Mouse (Mus musculus) adrenal gland, postnatal 25 days (tissue): ENCODE data around the gene Rfc3. TPM values are rescaled to one million over a fixed set of nuclear protein-coding genes. Genes with fewer than 3 reads are reported as not detected.
"Not testable (repeated sequence)": the region's sequence is repeated elsewhere in the genome, so short reads cannot be mapped to it uniquely, and the experiment has no call there.

Experiments used
- DNase-seq: peaks from one replicate; pipeline ENCODE4 v3.0.0; 2021; ENCODE audit warnings: mixed read lengths
- long read RNA-seq: library from polyadenylated mRNA; stranded (forward); transcript quantifications from one replicate; pipeline ENCODE4 v2.0.0, GENCODE M21; 2021
- total RNA-seq: library from RNA; stranded (reverse); gene quantifications from 2 replicates; pipeline ENCODE4 v1.2.3, GENCODE M21; 2021

The Rfc3 gene
- total RNA-seq, result 29.8 and 30.5 TPM in 2 replicates
- long read RNA-seq, transcript Rfc3-201 (9 exons, 1,317 nt), result major isoform, 8 of 14 reads
- long read RNA-seq, partial matches to known transcripts, result 2 of 14 reads
- long read RNA-seq, other reads (novel, unspliced or antisense), result 4 of 14 reads

DNA sequence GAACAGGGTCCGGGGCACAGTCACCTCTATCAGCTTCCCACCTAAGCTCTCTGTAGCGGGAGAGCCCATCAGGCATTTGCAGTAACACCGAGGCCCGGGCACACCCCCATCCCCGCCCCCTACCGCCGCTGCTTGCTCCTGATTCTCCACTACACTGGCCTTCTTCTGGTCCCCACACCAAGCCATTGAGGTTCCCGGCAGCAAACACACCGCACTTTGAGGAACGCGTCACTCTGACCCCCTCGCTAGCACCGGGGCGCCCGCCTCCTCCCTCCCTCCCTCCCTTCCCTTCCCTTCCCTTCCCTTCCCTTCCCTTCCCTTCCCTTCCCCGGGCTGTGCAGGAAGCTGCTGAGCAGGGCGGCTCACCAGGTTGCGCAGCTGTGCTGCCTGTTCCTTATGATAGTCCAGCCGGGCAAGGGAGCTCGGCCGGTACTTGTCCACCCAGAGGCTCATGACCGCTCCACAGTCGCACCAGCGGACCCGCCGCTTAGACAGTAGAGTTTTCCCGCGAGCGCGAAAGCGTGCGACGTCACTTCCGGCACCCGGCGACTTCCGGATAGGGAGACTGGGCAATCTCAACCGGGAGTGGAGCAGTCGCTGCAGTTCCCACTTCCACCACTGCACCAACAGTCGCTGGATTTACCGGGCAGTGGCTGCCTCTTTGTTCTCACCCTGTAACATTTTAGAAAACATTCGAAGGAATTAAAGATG lies at the start of gene Rfc3:
Gene Rfc3, minus strand, starts transcription at position 543 of the 711 bp plus-strand sequence.
- DNase-seq, result peak; percentile 96

DNA sequence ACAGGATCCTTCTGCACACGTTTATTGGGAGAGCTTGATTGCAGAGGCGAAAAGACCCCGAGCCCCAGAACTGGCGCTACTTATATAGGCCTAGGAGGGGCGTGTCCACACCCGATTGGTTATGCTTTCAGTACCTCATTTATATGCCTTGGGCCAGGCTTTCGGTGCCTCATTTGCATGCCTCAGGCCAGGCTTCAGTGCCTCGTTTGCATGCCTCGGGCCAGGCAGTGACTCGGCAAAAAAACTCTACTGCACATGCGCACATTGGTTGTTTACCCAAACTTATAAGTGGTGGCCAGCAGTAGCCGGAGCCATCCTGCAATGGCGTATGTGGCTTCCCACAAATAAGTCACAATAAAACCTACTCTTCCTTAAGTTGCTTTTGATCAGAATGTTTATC lies 42.6 kb upstream of the Rfc3 start:
- DNase-seq, result not testable (repeated sequence)

DNA sequence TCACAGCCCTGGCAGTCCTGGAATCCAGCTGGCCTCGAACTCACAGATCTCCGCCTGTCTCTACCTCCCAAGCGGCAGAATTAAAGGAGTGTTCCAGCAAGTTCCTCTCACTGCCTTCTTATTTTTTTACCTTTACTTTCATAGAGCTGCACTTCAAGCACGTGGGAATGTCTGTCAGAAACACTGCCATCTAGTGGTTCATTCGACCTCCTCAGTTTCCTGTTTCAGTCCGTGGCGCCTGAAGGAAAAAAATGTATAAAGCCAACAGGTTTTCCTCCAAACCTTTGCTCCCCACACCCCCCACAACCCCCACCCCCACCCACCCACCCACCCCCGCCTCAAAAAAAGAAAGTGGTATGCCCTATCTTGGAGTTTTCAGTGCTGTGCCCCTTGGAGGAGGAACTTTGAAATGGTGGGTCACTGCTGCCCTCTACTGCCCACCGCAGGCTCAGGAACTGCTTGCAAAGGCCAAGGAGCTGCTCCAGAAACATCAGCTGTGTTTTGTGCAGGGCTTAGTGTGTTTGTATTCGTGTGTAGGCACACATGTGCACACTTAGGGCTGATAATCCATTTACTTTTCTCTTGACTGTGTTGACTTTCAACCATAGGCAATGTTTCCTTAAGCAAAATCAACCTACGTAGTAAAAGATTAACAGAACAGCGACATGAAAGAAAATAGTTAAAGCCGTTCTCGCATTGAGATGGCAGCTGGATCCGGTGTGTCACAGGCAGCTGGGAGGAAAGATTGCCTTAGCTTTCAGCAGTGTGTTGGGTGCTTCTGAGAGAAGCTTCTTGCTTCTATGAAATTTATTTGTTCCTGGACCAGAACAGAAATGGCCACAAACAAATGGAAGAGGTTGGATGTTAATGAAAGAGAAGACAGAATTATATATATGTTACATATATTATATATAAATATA lies 35.8 kb upstream of the Rfc3 start:
- DNase-seq, result peak; percentile 75

DNA sequence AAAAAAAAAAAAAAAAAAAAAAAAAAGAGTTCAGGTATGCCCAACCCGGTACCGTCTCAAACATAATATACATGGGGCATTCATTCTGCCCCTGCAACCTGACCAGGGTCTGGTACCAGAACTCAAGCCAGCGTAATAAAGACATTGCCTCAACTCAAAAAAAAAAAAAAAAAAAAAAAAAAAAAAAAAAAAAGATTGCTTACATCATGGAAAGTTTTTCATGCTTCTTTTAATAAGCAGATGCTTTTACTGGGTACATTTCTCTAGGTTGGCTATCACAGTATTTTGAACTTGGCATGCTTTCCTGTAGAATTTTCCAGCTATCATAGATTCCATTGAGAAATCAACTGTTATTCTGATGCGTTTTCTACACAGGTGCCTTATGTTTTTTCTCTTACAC lies 11.2 kb upstream of the Rfc3 start:
- DNase-seq, result no peak

DNA sequence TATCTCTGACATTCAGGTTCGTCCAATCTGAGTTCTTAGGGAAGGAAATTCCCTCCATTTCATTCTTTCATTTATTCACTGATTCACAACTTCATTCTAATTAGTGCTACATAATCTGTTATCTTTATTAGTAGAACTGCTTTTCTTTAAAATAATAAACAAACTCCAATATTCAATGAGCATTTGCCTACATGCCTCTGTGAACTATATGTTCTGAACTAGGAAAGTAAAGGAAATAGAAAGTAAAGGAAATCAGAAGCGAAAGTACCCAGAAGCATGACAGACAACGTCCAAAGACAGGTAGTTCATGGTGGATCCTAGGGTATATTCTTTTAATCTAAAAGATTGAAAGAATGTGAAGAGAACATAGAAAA lies 356 bp upstream of the Rfc3 start:
- DNase-seq, result no peak

DNA sequence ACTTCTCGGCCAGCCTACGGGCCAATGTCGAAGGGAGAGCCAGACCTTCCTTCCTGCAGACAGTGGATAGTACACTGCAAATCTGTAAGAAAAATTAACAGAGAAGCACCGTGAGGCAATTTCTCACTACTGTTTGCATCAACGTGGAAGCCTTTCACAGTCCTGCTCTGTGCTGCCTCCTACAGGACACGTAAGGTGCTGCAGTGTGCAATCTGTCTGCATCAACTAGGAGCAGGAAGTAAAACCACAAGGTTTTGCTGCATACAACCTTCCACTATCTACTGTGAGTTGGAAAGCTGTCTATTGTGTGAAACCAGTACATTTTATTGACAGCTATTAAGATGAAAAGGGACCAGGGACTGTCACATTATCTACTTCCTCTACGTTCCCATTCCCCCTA lies 6.2 kb downstream of the Rfc3 start:
- no peak for DNase-seq

DNA sequence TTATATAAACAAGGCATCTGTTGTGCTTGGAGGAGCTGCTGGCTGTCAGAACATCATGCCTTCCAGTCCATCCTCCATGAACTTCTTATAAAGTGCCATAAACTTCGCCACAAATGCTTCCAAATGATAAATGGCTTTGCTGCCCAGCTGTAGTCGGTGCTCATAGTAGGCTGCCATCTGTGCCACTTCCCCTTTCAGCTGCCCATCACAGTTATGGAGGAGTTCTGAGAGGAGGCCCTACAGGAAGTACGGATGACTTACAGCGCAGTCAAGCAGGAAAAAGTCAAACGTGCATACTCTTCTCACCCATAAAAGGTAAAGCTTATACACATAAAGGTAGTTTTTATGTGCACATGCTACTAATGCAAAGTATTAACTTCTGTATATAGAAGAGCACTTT lies 8.2 kb downstream of the Rfc3 start:
- no peak for DNase-seq

DNA sequence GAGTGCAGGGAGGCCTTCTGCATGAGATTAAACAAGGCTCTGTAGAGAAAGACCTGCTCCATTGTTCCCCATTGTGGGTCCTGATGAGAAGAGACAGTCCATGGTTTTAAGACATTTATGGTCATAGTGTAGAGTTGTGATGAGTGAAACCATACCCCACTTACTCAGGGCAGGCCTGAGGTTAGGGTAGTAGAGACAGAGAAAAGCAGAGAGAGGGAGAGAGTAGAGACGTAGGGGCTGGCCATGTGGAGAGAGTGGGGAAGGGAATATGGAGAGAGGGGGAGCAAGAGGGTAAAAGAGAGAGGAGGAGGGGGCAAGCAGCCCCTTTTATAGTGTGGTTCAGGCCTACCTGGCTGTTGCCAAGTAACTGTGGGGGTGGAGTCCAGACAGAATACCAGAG lies 8.9 kb downstream of the Rfc3 start:
- DNase-seq, result no peak

DNA sequence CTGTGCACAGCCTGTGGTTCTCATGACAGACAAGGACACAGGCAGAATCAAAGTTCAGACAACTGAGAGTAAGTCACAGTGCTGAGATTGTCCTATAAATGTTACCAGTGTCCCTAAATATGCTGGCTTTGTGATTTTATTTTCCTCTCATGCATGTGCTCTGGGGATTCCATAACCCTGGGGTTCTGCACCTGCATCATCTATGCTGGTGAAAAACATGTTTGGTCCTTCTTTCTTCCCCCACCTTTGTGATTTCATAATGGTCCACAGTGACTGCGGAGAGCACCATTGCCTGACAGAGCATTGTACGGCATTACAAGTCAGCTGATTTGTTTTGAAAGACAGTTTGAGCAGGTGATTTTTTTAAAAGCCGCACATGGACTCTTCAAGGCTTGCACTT lies 45.1 kb downstream of the Rfc3 start, which contains the start of gene Vmn2r18:
Gene Vmn2r18, minus strand, starts transcription at position 101 of the 400 bp plus-strand sequence.
- DNase-seq, result no peak

DNA sequence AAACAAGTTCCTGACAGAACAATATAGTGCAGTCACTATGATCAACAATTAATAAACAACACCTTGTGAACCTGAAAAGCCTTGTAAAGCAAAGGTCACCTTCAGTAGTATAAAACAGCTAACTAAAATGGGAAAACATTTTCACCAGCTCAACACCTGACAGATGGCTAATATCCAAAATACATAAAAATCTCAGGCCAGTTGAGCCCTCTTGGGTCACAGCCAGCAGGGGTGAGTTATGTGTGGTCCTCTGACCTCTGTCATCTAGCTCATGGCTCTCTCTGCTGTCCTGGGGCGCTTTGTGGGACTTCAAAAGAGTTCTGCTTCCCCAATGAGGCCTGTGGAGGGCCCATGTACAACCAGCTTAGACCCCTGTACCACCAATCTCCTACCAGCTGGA lies 49.3 kb downstream of the Rfc3 start:
- no peak for DNase-seq

Other genes with a start within 250 kb of the Rfc3 start
- gene Gm42906, start 223.1 kb downstream of the Rfc3 start, total RNA-seq, result 1.9 TPM in 1 of 2 replicates, not detected in the other
- gene Vmn2r18, start 45.2 kb downstream of the Rfc3 start, total RNA-seq, result not detected in 2 replicates